Mouse (Mus musculus) forebrain, postnatal 0 days (tissue): ENCODE measurements around the gene Elof1. TPM values are rescaled to one million over a fixed set of nuclear protein-coding genes. Genes with fewer than 3 reads are reported as not detected.

Experiments
- ATAC-seq: fragments of 200-750 bp; cut with Nextera tagmentation; 2 replicates; pipeline ENCODE4 v1.8.0; 2017; ENCODE audit warnings: mild to moderate bottlenecking, moderate library complexity
- DNase-seq: peaks from one replicate; pipeline ENCODE4 v3.0.0-alpha.2; 2015
- H3K27ac ChIP-seq: fragments of 300-500 bp; sonication (generic); 2 replicates; pipeline ENCODE4 v1.5.1; 2014; ENCODE audit warnings: low read depth, mild to moderate bottlenecking, antibody characterized with exemption, low read length, moderate library complexity, mixed read lengths
- H3K27me3 ChIP-seq: fragments of 300-500 bp; sonication (generic); 2 replicates; pipeline ENCODE4 v1.6.1; 2014; ENCODE audit warnings: mild to moderate bottlenecking, low read length, mixed read lengths; ENCODE audit not compliant: insufficient read depth
- H3K36me3 ChIP-seq: fragments of 300-500 bp; sonication (generic); 2 replicates; pipeline ENCODE4 v1.6.1; 2014; ENCODE audit warnings: mild to moderate bottlenecking, moderate library complexity; ENCODE audit not compliant: insufficient read depth
- H3K4me1 ChIP-seq: fragments of 300-500 bp; sonication (generic); 2 replicates; pipeline ENCODE4 v1.6.1; 2014; ENCODE audit warnings: antibody characterized with exemption; ENCODE audit not compliant: insufficient read depth
- H3K4me2 ChIP-seq: fragments of 300-500 bp; sonication (generic); 2 replicates; pipeline ENCODE4 v1.6.1; 2014; ENCODE audit warnings: low read depth, mild to moderate bottlenecking, moderate library complexity
- H3K4me3 ChIP-seq: fragments of 300-500 bp; sonication (generic); 2 replicates; pipeline ENCODE4 v1.5.1; 2014; ENCODE audit warnings: low read depth, low read length, mixed read lengths
- H3K9ac ChIP-seq: fragments of 300-500 bp; sonication (generic); 2 replicates; pipeline ENCODE4 v1.6.1; 2014; ENCODE audit warnings: mild to moderate bottlenecking
- H3K9me3 ChIP-seq: fragments of 300-500 bp; sonication (generic); 2 replicates; pipeline ENCODE4 v1.6.1; 2016; ENCODE audit warnings: low read length
- CTCF ChIP-seq: sonication (generic); IDR thresholded peaks from 2 replicates; pipeline ENCODE4 v1.5.1; 2016; ENCODE audit warnings: antibody characterized with exemption, control low read depth, low read depth
- WGBS: fragments of 180-500 bp; shearing (Covaris S2); extraction: QIAGEN DNeasy Blood & Tissue Kit; methylation state at CpG from one replicate; pipeline ENCODE4 v1.1.7; 2014; 5-methylcytosine and 5-hydroxymethylcytosine counted together
- microRNA-seq, 2 experiments: library from miRNA; unstranded; fragments of <30 nt; microRNA quantifications; one replicate each; pipeline ENCODE4; 2016
- polyA plus RNA-seq: library from polyadenylated mRNA; unstranded; fragments of >200 nt; fragmentation: Nextera tagmentation; extraction: Ambion mirVana; gene quantifications from 2 replicates; pipeline ENCODE4 v1.2.1, GENCODE M21; 2015
- total RNA-seq: library from RNA; depleted of rRNA; stranded (reverse); fragments of >200 nt; gene quantifications from 2 replicates; pipeline ENCODE4 v1.2.3, GENCODE M21; 2014; rRNA removed

The Elof1 gene
- total and polyA plus RNA-seq, 2 experiments from 2014 or later = 122 to 170 TPM

- H3K9ac ChIP-seq = no peak overlapping the region
- H3K4me1 ChIP-seq = 0 out of 2 replicates have a peak, but pooled peaks cover 4% of the 10 kb centered on the region
- H3K27ac ChIP-seq = no peak overlapping the region
- no peaks in the 10 kb centered on the region for H3K27me3 ChIP-seq
- H3K9me3 ChIP-seq = no peaks in the 10 kb centered on the region
- WGBS = 90% methylated on average over 4 of the region's 4 CpGs
- ATAC-seq (no peak), DNase-seq (no peak)
- no peak overlapping the region for H3K4me2 ChIP-seq
- peaks cover 42% of the 10 kb centered on the region for H3K36me3 ChIP-seq
- no peak for TF ChIP-seq CTCF
- H3K4me3 ChIP-seq = no peak overlapping the region
These were observed 44.7 kb downstream of the Elof1 start for GRCm38 (mm10) chr9:22072276-22072675.

GRCm38 (mm10) chr9:22070791-22071573 lies 46.0 kb downstream of the Elof1 start, which contains the start of the genes Gm49318 and Zfp653:
TSS of gene Gm49318 (minus strand) at chr9:22071259.
TSS of gene Zfp653 (minus strand) at chr9:22071376.
- ATAC-seq (peak; percentile 97), DNase-seq (peak; percentile 99)
- Histone ChIP-seq H3K4me1 (0 out of 2 replicates have a peak, but pooled peaks cover 4% of the 10 kb centered on the region), H3K9ac (peak within 1 kb of the TSS; percentile 88), H3K27me3 (no peaks in the 10 kb centered on the region), H3K36me3 (peaks cover 46% of the 10 kb centered on the region), H3K4me2 (peak within 1 kb of the TSS; percentile 59), H3K9me3 (no peaks in the 10 kb centered on the region), H3K27ac (peak within 1 kb of the TSS; percentile 96), H3K4me3 (peak within 1 kb of the TSS; percentile 79)
- TF ChIP-seq CTCF = peak; percentile 26
- under 1% methylated on average over 72 of the region's 87 CpGs for WGBS

GRCm38 (mm10) chr9:22069881-22070553 lies 47.0 kb downstream of the Elof1 start:
- peak overlapping the region; percentile 96 for H3K27ac ChIP-seq
- H3K9ac ChIP-seq = peak overlapping the region; percentile 88
- H3K36me3 ChIP-seq = peaks cover 53% of the 10 kb centered on the region
- H3K4me1 ChIP-seq = 0 out of 2 replicates have a peak, but pooled peaks cover 4% of the 10 kb centered on the region
- 59% methylated on average over 4 of the region's 4 CpGs for WGBS
- no peaks in the 10 kb centered on the region for H3K9me3 ChIP-seq
- H3K4me2 ChIP-seq = peak overlapping the region; percentile 59
- peak overlapping the region; percentile 79 for H3K4me3 ChIP-seq
- no peaks in the 10 kb centered on the region for H3K27me3 ChIP-seq
- DNase-seq (no peak), ATAC-seq (no peak; the same call in 1 of the 2 replicates)
- no peak for TF ChIP-seq CTCF

- peaks cover 46% of the 10 kb centered on the region for H3K36me3 ChIP-seq
- TF ChIP-seq CTCF = no peak
- H3K4me3 ChIP-seq = no peak overlapping the region
- ATAC-seq (no peak), DNase-seq (no peak)
- no peak overlapping the region for H3K9ac ChIP-seq
- no peak overlapping the region for H3K27ac ChIP-seq
- H3K4me2 ChIP-seq = no peak overlapping the region
- 0 out of 2 replicates have a peak, but pooled peaks cover 4% of the 10 kb centered on the region for H3K4me1 ChIP-seq
- no peaks in the 10 kb centered on the region for H3K27me3 ChIP-seq
- 77% methylated on average over 5 of the region's 5 CpGs for WGBS
- no peaks in the 10 kb centered on the region for H3K9me3 ChIP-seq
These were observed 49.8 kb downstream of the Elof1 start for GRCm38 (mm10) chr9:22067195-22067594.

GRCm38 (mm10) chr9:22066433-22066832 lies 50.5 kb downstream of the Elof1 start:
- H3K36me3 ChIP-seq = peaks cover 51% of the 10 kb centered on the region
- no peak for ATAC-seq
- H3K9me3 ChIP-seq = no peaks in the 10 kb centered on the region
- H3K27ac ChIP-seq = no peak overlapping the region
- H3K4me2 ChIP-seq = no peak overlapping the region
- no peak overlapping the region for H3K9ac ChIP-seq
- no peak for DNase-seq
- peak; percentile 77 for TF ChIP-seq CTCF
- no peaks in the 10 kb centered on the region for H3K27me3 ChIP-seq
- 0 out of 2 replicates have a peak, but pooled peaks cover under 1% of the 10 kb centered on the region for H3K4me1 ChIP-seq
- H3K4me3 ChIP-seq = no peak overlapping the region
- 70% methylated on average over 3 of the region's 3 CpGs for WGBS

GRCm38 (mm10) chr9:22065642-22066041 lies 51.3 kb downstream of the Elof1 start:
- ATAC-seq (no peak), DNase-seq (no peak)
- Histone ChIP-seq H3K9ac (no peak overlapping the region), H3K9me3 (no peaks in the 10 kb centered on the region), H3K36me3 (peaks cover 57% of the 10 kb centered on the region), H3K27me3 (no peaks in the 10 kb centered on the region), H3K27ac (no peak overlapping the region), H3K4me3 (no peak overlapping the region), H3K4me1 (no peaks in the 10 kb centered on the region), H3K4me2 (no peak overlapping the region)
- TF ChIP-seq CTCF = no peak
- 96% methylated on average over 11 of the region's 11 CpGs for WGBS

GRCm38 (mm10) chr9:22064341-22064740 lies 52.6 kb downstream of the Elof1 start:
- Histone ChIP-seq H3K4me1 (no peaks in the 10 kb centered on the region), H3K9ac (no peak overlapping the region), H3K4me3 (no peak overlapping the region), H3K27me3 (no peaks in the 10 kb centered on the region), H3K9me3 (no peaks in the 10 kb centered on the region), H3K36me3 (peaks cover 61% of the 10 kb centered on the region), H3K27ac (no peak overlapping the region), H3K4me2 (no peak overlapping the region)
- DNase-seq = no peak
- no peak for TF ChIP-seq CTCF
- WGBS = 69% methylated on average over 3 of the region's 3 CpGs
- no peak for ATAC-seq

Small RNA genes within 50 kb of the gene (microRNA-seq; reads per million reads assigned to microRNA genes)
- gene Mir7084 = 0 to 0.39 reads per million in 2 experiments

Other genes starting within 250 kb of the Elof1 start
- 23.7 and 26.7 TPM in 2 replicates for gene Rab3d, start 199.0 kb downstream of the Elof1 start, total RNA-seq
- gene Rab3d, start 199.0 kb downstream of the Elof1 start, polyA plus RNA-seq = 23.0 and 28.7 TPM in 2 replicates
- 8.6 and 13.6 TPM in 2 replicates for gene Ccdc159, start 189.7 kb downstream of the Elof1 start, total RNA-seq
- 3.5 and 4.1 TPM in 2 replicates for gene Ccdc159, start 189.7 kb downstream of the Elof1 start, polyA plus RNA-seq
- 42.0 and 47.1 TPM in 2 replicates for gene Tmem205, start 189.6 kb downstream of the Elof1 start, total RNA-seq
- gene Tmem205, start 189.6 kb downstream of the Elof1 start, polyA plus RNA-seq = 52.8 and 65.9 TPM in 2 replicates
- 97.9 and 108 TPM in 2 replicates for gene Plppr2, start 180.1 kb downstream of the Elof1 start, total RNA-seq
- 122 and 144 TPM in 2 replicates for gene Plppr2, start 180.1 kb downstream of the Elof1 start, polyA plus RNA-seq
- gene Swsap1, start 161.4 kb downstream of the Elof1 start, total RNA-seq = 28.2 and 37.7 TPM in 2 replicates
- 7.0 and 7.3 TPM in 2 replicates for gene Swsap1, start 161.4 kb downstream of the Elof1 start, polyA plus RNA-seq
- gene Epor, start 153.7 kb downstream of the Elof1 start, total RNA-seq = 0.24 and 1.0 TPM in 2 replicates
- gene Epor, start 153.7 kb downstream of the Elof1 start, polyA plus RNA-seq = 2.2 and 2.4 TPM in 2 replicates
- gene Rgl3, start 127.7 kb downstream of the Elof1 start, total RNA-seq = 0.24 and 2.1 TPM in 2 replicates
- 1.0 and 1.2 TPM in 2 replicates for gene Rgl3, start 127.7 kb downstream of the Elof1 start, polyA plus RNA-seq
- gene Ccdc151, start 114.5 kb downstream of the Elof1 start, total RNA-seq = 5.7 and 6.0 TPM in 2 replicates
- 5.5 and 6.4 TPM in 2 replicates for gene Ccdc151, start 114.5 kb downstream of the Elof1 start, polyA plus RNA-seq
- gene Prkcsh, start 114.4 kb downstream of the Elof1 start, total RNA-seq = 83.2 and 86.5 TPM in 2 replicates
- 48.9 and 67.4 TPM in 2 replicates for gene Prkcsh, start 114.4 kb downstream of the Elof1 start, polyA plus RNA-seq
- 159 and 191 TPM in 2 replicates for gene Elavl3, start 65.1 kb downstream of the Elof1 start, total RNA-seq
- 51.3 and 74.7 TPM in 2 replicates for gene Elavl3, start 65.1 kb downstream of the Elof1 start, polyA plus RNA-seq
- gene Gm49318, start 45.9 kb downstream of the Elof1 start, total RNA-seq = not detected in 2 replicates
- gene Gm49318, start 45.9 kb downstream of the Elof1 start, polyA plus RNA-seq = not detected in 2 replicates
- gene Zfp653, start 45.8 kb downstream of the Elof1 start, total RNA-seq = 31.0 and 32.3 TPM in 2 replicates
- 13.3 and 16.3 TPM in 2 replicates for gene Zfp653, start 45.8 kb downstream of the Elof1 start, polyA plus RNA-seq
- 55.2 and 59.2 TPM in 2 replicates for gene Ecsit, start 31.7 kb downstream of the Elof1 start, total RNA-seq
- gene Ecsit, start 31.7 kb downstream of the Elof1 start, polyA plus RNA-seq = 64.1 and 64.7 TPM in 2 replicates
- 0.24 TPM in 1 of 2 replicates, not detected in the other for gene Cnn1, start 18.0 kb downstream of the Elof1 start, total RNA-seq
- 0.24 and 0.86 TPM in 2 replicates for gene Cnn1, start 18.0 kb downstream of the Elof1 start, polyA plus RNA-seq
- 3.9 TPM in 1 of 2 replicates, not detected in the other for gene Acp5, start 18.5 kb upstream of the Elof1 start, total RNA-seq
- gene Acp5, start 18.5 kb upstream of the Elof1 start, polyA plus RNA-seq = 0.41 and 0.88 TPM in 2 replicates
- 27.8 and 35.2 TPM in 2 replicates for gene Pigyl, start 39.7 kb upstream of the Elof1 start, total RNA-seq
- 112 and 143 TPM in 2 replicates for gene Pigyl, start 39.7 kb upstream of the Elof1 start, polyA plus RNA-seq
- 0.14 and 0.15 TPM in 2 replicates for gene Zfp872, start 70.9 kb upstream of the Elof1 start, total RNA-seq
- 0.16 and 0.26 TPM in 2 replicates for gene Zfp872, start 70.9 kb upstream of the Elof1 start, polyA plus RNA-seq
- gene Zfp809, start 108.5 kb upstream of the Elof1 start, total RNA-seq = 10.3 and 11.0 TPM in 2 replicates
- gene Zfp809, start 108.5 kb upstream of the Elof1 start, polyA plus RNA-seq = 3.8 and 6.8 TPM in 2 replicates
- gene Zfp599, start 142.7 kb upstream of the Elof1 start, total RNA-seq = 7.6 and 7.9 TPM in 2 replicates
- 4.8 and 6.0 TPM in 2 replicates for gene Zfp599, start 142.7 kb upstream of the Elof1 start, polyA plus RNA-seq
- gene Zfp810, start 190.5 kb upstream of the Elof1 start, total RNA-seq = 37.1 and 51.3 TPM in 2 replicates
- gene Zfp810, start 190.5 kb upstream of the Elof1 start, polyA plus RNA-seq = 20.1 and 27.5 TPM in 2 replicates